Mouse (Mus musculus): ENCODE data around the gene BC067074. TPM values are rescaled to one million over a fixed set of nuclear protein-coding genes. Genes with fewer than 3 reads are reported as not detected.

BC067074 gene
- polyA plus RNA-seq, 1 experiment from 2014 or later: 0.73 TPM

- WGBS: 92% methylated on average over 7 of the region's 7 CpGs
- no peaks in the 10 kb centered on the region for H3K36me3 ChIP-seq (ENCODE audit: control insufficient read depth, insufficient read depth)
- H3K4me2 ChIP-seq (ENCODE audit: low read length): no peak overlapping the region
- no peak overlapping the region for H3K4me3 ChIP-seq (replicated peaks; ENCODE audit: low read length)
- H3K9me3 ChIP-seq (ENCODE audit: control insufficient read depth, low read length): no peaks in the 10 kb centered on the region
- no peak for ATAC-seq
- no peak overlapping the region for H3K27ac ChIP-seq (ENCODE audit: low read length)
- no peaks in the 10 kb centered on the region for H3K27me3 ChIP-seq (replicated peaks; ENCODE audit: control insufficient read depth, insufficient read depth, low read length)
- peaks cover 15% of the 10 kb centered on the region for H3K4me1 ChIP-seq (replicated peaks; ENCODE audit: control insufficient read depth, insufficient read depth, low read length)
- no peak overlapping the region for H3K9ac ChIP-seq (replicated peaks; ENCODE audit: low read depth, low read length)
Measured at GRCm38 (mm10) chr13:113415527-113415926, 122.6 kb downstream of the BC067074 start.

- H3K4me3 ChIP-seq (replicated peaks; ENCODE audit: low read length): no peak overlapping the region
Measured at GRCm38 (mm10) chr13:113416986-113417385, 124.0 kb downstream of the BC067074 start.

GRCm38 (mm10) chr13:113417757-113418483 lies 125.0 kb downstream of the BC067074 start:
- Histone ChIP-seq H3K27ac (ENCODE audit: low read length) (peak overlapping the region; percentile 63; the same call in 1 of the 2 replicates), H3K4me3 (replicated peaks; ENCODE audit: low read length) (no peak overlapping the region)
- WGBS: 5% methylated on average over 9 of the region's 9 CpGs

More at GRCm38 (mm10) chr13:113416986-113417385, 124.0 kb downstream of the BC067074 start:
- 90% methylated on average over 4 of the region's 4 CpGs for WGBS
- Histone ChIP-seq H3K27ac (ENCODE audit: low read length) (no peak overlapping the region), H3K9ac (replicated peaks; ENCODE audit: low read depth, low read length) (no peak overlapping the region), H3K4me1 (replicated peaks; ENCODE audit: control insufficient read depth, insufficient read depth, low read length) (peaks cover 15% of the 10 kb centered on the region), H3K4me2 (ENCODE audit: low read length) (no peak overlapping the region), H3K27me3 (replicated peaks; ENCODE audit: control insufficient read depth, insufficient read depth, low read length) (no peaks in the 10 kb centered on the region), H3K9me3 (ENCODE audit: control insufficient read depth, low read length) (no peaks in the 10 kb centered on the region), H3K36me3 (ENCODE audit: control insufficient read depth, insufficient read depth) (no peaks in the 10 kb centered on the region)
- ATAC-seq: no peak

GRCm38 (mm10) chr13:113418632-113419031 lies 125.7 kb downstream of the BC067074 start:
- no peaks in the 10 kb centered on the region for H3K27me3 ChIP-seq (replicated peaks; ENCODE audit: control insufficient read depth, insufficient read depth, low read length)
- no peaks in the 10 kb centered on the region for H3K9me3 ChIP-seq (ENCODE audit: control insufficient read depth, low read length)
- no peak overlapping the region for H3K9ac ChIP-seq (replicated peaks; ENCODE audit: low read depth, low read length)
- peak; percentile 58 for ATAC-seq
- no peaks in the 10 kb centered on the region for H3K36me3 ChIP-seq (ENCODE audit: control insufficient read depth, insufficient read depth)
- no peak overlapping the region for H3K4me2 ChIP-seq (ENCODE audit: low read length)
- H3K4me1 ChIP-seq (replicated peaks; ENCODE audit: control insufficient read depth, insufficient read depth, low read length): peaks cover 15% of the 10 kb centered on the region
- H3K4me3 ChIP-seq (replicated peaks; ENCODE audit: low read length): no peak overlapping the region
- no peak overlapping the region for H3K27ac ChIP-seq (ENCODE audit: low read length)
- WGBS: 24% methylated on average over 3 of the region's 3 CpGs

More at GRCm38 (mm10) chr13:113417757-113418483, 125.0 kb downstream of the BC067074 start:
- no peak overlapping the region for H3K9ac ChIP-seq (replicated peaks; ENCODE audit: low read depth, low read length)
- peak; percentile 91 for ATAC-seq
- peaks cover 15% of the 10 kb centered on the region for H3K4me1 ChIP-seq (replicated peaks; ENCODE audit: control insufficient read depth, insufficient read depth, low read length)
- H3K9me3 ChIP-seq (ENCODE audit: control insufficient read depth, low read length): no peaks in the 10 kb centered on the region
- peak overlapping the region; percentile 36 for H3K4me2 ChIP-seq (ENCODE audit: low read length)
- H3K36me3 ChIP-seq (ENCODE audit: control insufficient read depth, insufficient read depth): no peaks in the 10 kb centered on the region
- no peaks in the 10 kb centered on the region for H3K27me3 ChIP-seq (replicated peaks; ENCODE audit: control insufficient read depth, insufficient read depth, low read length)

DNA sequence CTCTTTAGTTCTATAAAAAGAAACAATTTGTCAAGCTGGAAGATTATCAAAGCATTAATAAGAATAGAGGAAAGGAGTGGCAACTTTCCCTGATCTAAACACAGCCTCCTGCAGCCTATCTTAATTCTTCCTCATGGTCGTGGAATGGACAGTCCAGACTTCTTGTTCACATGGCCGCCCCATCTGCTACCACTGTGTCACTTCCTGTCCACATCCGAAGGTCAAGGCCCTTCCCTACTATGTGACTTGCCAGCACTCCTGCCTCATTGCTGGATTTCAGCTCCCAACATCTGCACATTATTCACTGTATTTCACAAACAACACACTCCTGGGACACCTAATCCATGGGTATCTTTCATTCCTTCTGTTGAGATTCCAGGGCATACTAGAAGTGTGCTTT lies 128.5 kb downstream of the BC067074 start:
- peaks cover 15% of the 10 kb centered on the region for H3K4me1 ChIP-seq (replicated peaks; ENCODE audit: control insufficient read depth, insufficient read depth, low read length)
- no peak overlapping the region for H3K4me2 ChIP-seq (ENCODE audit: low read length)
- H3K27me3 ChIP-seq (replicated peaks; ENCODE audit: control insufficient read depth, insufficient read depth, low read length): no peaks in the 10 kb centered on the region
- no peak for ATAC-seq
- no peak overlapping the region for H3K9ac ChIP-seq (replicated peaks; ENCODE audit: low read depth, low read length)
- H3K36me3 ChIP-seq (ENCODE audit: control insufficient read depth, insufficient read depth): no peaks in the 10 kb centered on the region
- no peak overlapping the region for H3K27ac ChIP-seq (ENCODE audit: low read length)
- 68% methylated on average over 3 of the region's 3 CpGs for WGBS
- H3K9me3 ChIP-seq (ENCODE audit: control insufficient read depth, low read length): no peaks in the 10 kb centered on the region
- no peak overlapping the region for H3K4me3 ChIP-seq (replicated peaks; ENCODE audit: low read length)

- H3K27ac ChIP-seq (ENCODE audit: low read length): no peak overlapping the region
- ATAC-seq: no peak
- WGBS: 90% methylated on average over 7 of the region's 7 CpGs
Measured at GRCm38 (mm10) chr13:113423825-113424224, 130.9 kb downstream of the BC067074 start.

GRCm38 (mm10) chr13:113425907-113426306 lies 132.9 kb downstream of the BC067074 start:
- WGBS: 96% methylated on average over 4 of the region's 4 CpGs
- Histone ChIP-seq H3K9me3 (ENCODE audit: control insufficient read depth, low read length) (no peaks in the 10 kb centered on the region), H3K27me3 (replicated peaks; ENCODE audit: control insufficient read depth, insufficient read depth, low read length) (no peaks in the 10 kb centered on the region), H3K27ac (ENCODE audit: low read length) (no peak overlapping the region), H3K4me1 (replicated peaks; ENCODE audit: control insufficient read depth, insufficient read depth, low read length) (no peaks in the 10 kb centered on the region), H3K4me3 (replicated peaks; ENCODE audit: low read length) (no peak overlapping the region), H3K4me2 (ENCODE audit: low read length) (no peak overlapping the region), H3K9ac (replicated peaks; ENCODE audit: low read depth, low read length) (no peak overlapping the region), H3K36me3 (ENCODE audit: control insufficient read depth, insufficient read depth) (no peaks in the 10 kb centered on the region)
- ATAC-seq: no peak

More at GRCm38 (mm10) chr13:113423825-113424224, 130.9 kb downstream of the BC067074 start:
- Histone ChIP-seq H3K36me3 (ENCODE audit: control insufficient read depth, insufficient read depth) (no peaks in the 10 kb centered on the region), H3K4me2 (ENCODE audit: low read length) (no peak overlapping the region), H3K27me3 (replicated peaks; ENCODE audit: control insufficient read depth, insufficient read depth, low read length) (no peaks in the 10 kb centered on the region), H3K9ac (replicated peaks; ENCODE audit: low read depth, low read length) (no peak overlapping the region), H3K9me3 (ENCODE audit: control insufficient read depth, low read length) (no peaks in the 10 kb centered on the region), H3K4me3 (replicated peaks; ENCODE audit: low read length) (no peak overlapping the region), H3K4me1 (replicated peaks; ENCODE audit: control insufficient read depth, insufficient read depth, low read length) (peaks cover 2% of the 10 kb centered on the region)

Other genes with a start within 250 kb of the BC067074 start
- gene Gpx8, start 246.7 kb upstream of the BC067074 start, polyA plus RNA-seq (2015; fragmentation: Nextera tagmentation; extraction: Ambion mirVana): 39.0 and 44.8 TPM in 2 replicates
- 0.29 TPM in 1 of 2 replicates, not detected in the other for gene Gzma, start 192.2 kb upstream of the BC067074 start, polyA plus RNA-seq (2015; fragmentation: Nextera tagmentation; extraction: Ambion mirVana)
- gene Esm1, start 83.5 kb upstream of the BC067074 start, polyA plus RNA-seq (2015; fragmentation: Nextera tagmentation; extraction: Ambion mirVana): 0.84 and 1.2 TPM in 2 replicates
- 0.16 TPM in 1 of 2 replicates, not detected in the other for gene Gzmk, start 67.3 kb upstream of the BC067074 start, polyA plus RNA-seq (2015; fragmentation: Nextera tagmentation; extraction: Ambion mirVana)

Measured in forebrain, embryonic 16.5 days (tissue).